Mouse (Mus musculus): ENCODE measurements at regions not wholly inside any gene's neighbourhood (a gene's known extent, or its start where the extent isn't known, plus 50 kb on each side); places are given as distances from the start of the nearest gene placed in this dataset.

DNA sequence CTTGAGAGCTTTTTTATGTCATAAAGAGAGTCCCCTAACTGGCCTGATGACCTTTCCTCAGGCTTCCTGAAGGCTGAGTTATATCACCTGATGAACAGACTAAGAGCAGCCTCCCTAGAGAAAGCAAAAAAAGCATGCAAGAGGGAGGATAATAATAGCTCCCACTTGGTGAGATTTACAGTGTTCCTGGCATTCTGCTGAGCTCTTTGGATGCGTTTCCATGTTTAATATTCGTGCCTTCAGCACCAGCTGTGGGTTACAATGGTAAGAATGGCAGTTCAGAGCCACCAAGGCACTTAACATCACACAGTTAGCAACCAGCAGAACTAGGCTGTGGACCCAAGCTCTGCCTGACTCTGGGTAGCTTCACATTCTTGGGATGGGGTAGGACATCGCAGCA, 100.4 kb upstream of the Gm4791 start:
- Histone ChIP-seq H3K27me3 (ENCODE audit: control insufficient read depth, insufficient read depth, low read length) (no peaks in the 10 kb centered on the region), H3K27ac (ENCODE audit: insufficient read depth, low read length) (no peak overlapping the region), H3K4me3 (replicated peaks; ENCODE audit: insufficient read depth, low read depth, low read length) (no peak overlapping the region), H3K4me1 (ENCODE audit: control insufficient read depth, insufficient read depth, low read length) (no peaks in the 10 kb centered on the region)
- TF ChIP-seq CTCF (IDR thresholded peaks at IDR 0.05; ENCODE audit: borderline replicate concordance, insufficient read depth, low read depth, low read length) (no peak), POLR2A (IDR thresholded peaks at IDR 0.05; ENCODE audit: borderline replicate concordance, insufficient read depth, low read length) (no peak)
- 47% methylated on average over 3 of the region's 3 CpGs for WGBS
- no peak for DNase-seq

DNA sequence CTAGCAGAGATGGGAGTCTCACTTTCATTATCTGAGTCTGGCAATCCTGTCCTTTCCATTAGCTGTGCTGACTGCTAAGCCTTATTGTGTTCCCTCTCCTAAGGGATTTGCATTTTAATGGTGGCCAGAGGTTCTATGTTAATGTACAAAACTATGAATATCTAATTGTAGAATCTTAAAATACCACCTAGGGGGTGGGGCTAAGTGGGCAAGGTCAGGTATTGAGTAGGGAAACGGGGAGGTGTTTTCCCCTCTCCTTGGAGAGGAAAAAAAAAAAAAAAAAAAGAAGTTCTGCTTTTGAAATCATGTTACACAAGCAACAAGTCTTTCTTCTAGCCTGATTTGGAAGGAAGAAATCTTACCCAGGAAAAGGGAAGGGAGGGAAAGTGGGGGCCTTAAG, 106.7 kb upstream of the Gm4791 start:
- Histone ChIP-seq H3K4me3 (replicated peaks; ENCODE audit: insufficient read depth, low read depth, low read length) (no peak overlapping the region), H3K27ac (ENCODE audit: insufficient read depth, low read length) (no peak overlapping the region), H3K27me3 (ENCODE audit: control insufficient read depth, insufficient read depth, low read length) (no peaks in the 10 kb centered on the region), H3K4me1 (ENCODE audit: control insufficient read depth, insufficient read depth, low read length) (no peaks in the 10 kb centered on the region)
- TF ChIP-seq POLR2A (IDR thresholded peaks at IDR 0.05; ENCODE audit: borderline replicate concordance, insufficient read depth, low read length) (no peak), CTCF (IDR thresholded peaks at IDR 0.05; ENCODE audit: borderline replicate concordance, insufficient read depth, low read depth, low read length) (no peak)
- 81% methylated on average over 1 of the region's 1 CpGs for WGBS
- no peak for DNase-seq

- DNase-seq, result no peak
- Histone ChIP-seq H3K4me1 (ENCODE audit: control insufficient read depth, insufficient read depth, low read length) (no peaks in the 10 kb centered on the region), H3K27ac (ENCODE audit: insufficient read depth, low read length) (no peak overlapping the region), H3K4me3 (replicated peaks; ENCODE audit: insufficient read depth, low read depth, low read length) (no peak overlapping the region), H3K27me3 (ENCODE audit: control insufficient read depth, insufficient read depth, low read length) (no peaks in the 10 kb centered on the region)
- no peak for TF ChIP-seq POLR2A (IDR thresholded peaks at IDR 0.05; ENCODE audit: borderline replicate concordance, insufficient read depth, low read length)
- no peak for TF ChIP-seq CTCF (IDR thresholded peaks at IDR 0.05; ENCODE audit: borderline replicate concordance, insufficient read depth, low read depth, low read length)
- WGBS, result 90% methylated on average over 4 of the region's 4 CpGs
These were observed 108.4 kb upstream of the Gm4791 start for GRCm38 (mm10) chr9:46889933-46890662.

- Histone ChIP-seq H3K27me3 (ENCODE audit: control insufficient read depth, insufficient read depth, low read length) (no peaks in the 10 kb centered on the region), H3K4me3 (replicated peaks; ENCODE audit: insufficient read depth, low read depth, low read length) (no peak overlapping the region), H3K4me1 (ENCODE audit: control insufficient read depth, insufficient read depth, low read length) (no peaks in the 10 kb centered on the region), H3K27ac (ENCODE audit: insufficient read depth, low read length) (no peak overlapping the region)
- 57% methylated on average over 8 of the region's 8 CpGs for WGBS
- no peak for TF ChIP-seq POLR2A (IDR thresholded peaks at IDR 0.05; ENCODE audit: borderline replicate concordance, insufficient read depth, low read length)
- no peak for TF ChIP-seq CTCF (IDR thresholded peaks at IDR 0.05; ENCODE audit: borderline replicate concordance, insufficient read depth, low read depth, low read length)
- DNase-seq, result no peak
These were observed 127.1 kb upstream of the Gm4791 start for GRCm38 (mm10) chr9:46871211-46871994.

GRCm38 (mm10) chr9:46863934-46864333, 134.6 kb upstream of the Gm4791 start:
- 31% methylated on average over 4 of the region's 4 CpGs for WGBS
- TF ChIP-seq CTCF (IDR thresholded peaks at IDR 0.05; ENCODE audit: borderline replicate concordance, insufficient read depth, low read depth, low read length) (no peak), POLR2A (IDR thresholded peaks at IDR 0.05; ENCODE audit: borderline replicate concordance, insufficient read depth, low read length) (no peak)
- Histone ChIP-seq H3K27me3 (ENCODE audit: control insufficient read depth, insufficient read depth, low read length) (no peaks in the 10 kb centered on the region), H3K4me1 (ENCODE audit: control insufficient read depth, insufficient read depth, low read length) (no peaks in the 10 kb centered on the region), H3K4me3 (replicated peaks; ENCODE audit: insufficient read depth, low read depth, low read length) (no peak overlapping the region), H3K27ac (ENCODE audit: insufficient read depth, low read length) (no peak overlapping the region)
- no peak for DNase-seq

GRCm38 (mm10) chr9:46851753-46852152, 146.8 kb upstream of the Gm4791 start:
- no peaks in the 10 kb centered on the region for H3K4me1 ChIP-seq (ENCODE audit: control insufficient read depth, insufficient read depth, low read length)
- no peak overlapping the region for H3K27ac ChIP-seq (ENCODE audit: insufficient read depth, low read length)
- 97% methylated on average over 13 of the region's 13 CpGs for WGBS
- no peaks in the 10 kb centered on the region for H3K27me3 ChIP-seq (ENCODE audit: control insufficient read depth, insufficient read depth, low read length)
- no peak overlapping the region for H3K4me3 ChIP-seq (replicated peaks; ENCODE audit: insufficient read depth, low read depth, low read length)
- DNase-seq, result no peak
- TF ChIP-seq CTCF (IDR thresholded peaks at IDR 0.05; ENCODE audit: borderline replicate concordance, insufficient read depth, low read depth, low read length), result no peak
- TF ChIP-seq POLR2A (IDR thresholded peaks at IDR 0.05; ENCODE audit: borderline replicate concordance, insufficient read depth, low read length), result no peak

- Histone ChIP-seq H3K27ac (ENCODE audit: insufficient read depth, low read length) (no peak overlapping the region), H3K4me1 (ENCODE audit: control insufficient read depth, insufficient read depth, low read length) (no peaks in the 10 kb centered on the region), H3K4me3 (replicated peaks; ENCODE audit: insufficient read depth, low read depth, low read length) (no peak overlapping the region), H3K27me3 (ENCODE audit: control insufficient read depth, insufficient read depth, low read length) (no peaks in the 10 kb centered on the region)
- WGBS, result 54% methylated on average over 10 of the region's 10 CpGs
- TF ChIP-seq CTCF (IDR thresholded peaks at IDR 0.05; ENCODE audit: borderline replicate concordance, insufficient read depth, low read depth, low read length) (no peak), POLR2A (IDR thresholded peaks at IDR 0.05; ENCODE audit: borderline replicate concordance, insufficient read depth, low read length) (no peak)
- no peak for DNase-seq
These were observed 147.2 kb upstream of the Gm4791 start for GRCm38 (mm10) chr9:46851336-46851735.

DNA sequence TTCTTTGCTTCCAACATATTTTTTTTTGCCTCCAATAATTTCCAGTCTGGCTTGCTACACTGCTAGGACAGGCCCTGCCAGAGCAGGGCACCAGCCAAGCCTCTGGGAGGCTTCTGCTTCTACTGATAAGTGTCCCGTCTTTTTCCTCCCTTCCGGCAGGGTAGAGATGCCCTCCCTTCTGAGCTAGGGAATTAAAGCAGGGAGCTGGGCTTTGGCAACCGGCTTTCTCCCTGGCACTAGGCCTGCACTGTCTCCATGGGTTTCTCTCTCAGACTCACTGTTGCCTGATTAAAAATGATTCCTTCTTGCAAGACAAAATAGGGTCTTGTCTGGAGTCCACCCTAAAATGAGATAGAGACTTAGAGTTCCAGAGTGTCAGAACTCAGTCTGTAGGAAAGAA, 153.3 kb upstream of the Gm4791 start:
- no peak overlapping the region for H3K4me3 ChIP-seq (replicated peaks; ENCODE audit: insufficient read depth, low read depth, low read length)
- H3K4me1 ChIP-seq (ENCODE audit: control insufficient read depth, insufficient read depth, low read length), result peaks cover 3% of the 10 kb centered on the region
- TF ChIP-seq CTCF (IDR thresholded peaks at IDR 0.05; ENCODE audit: borderline replicate concordance, insufficient read depth, low read depth, low read length) (no peak), POLR2A (IDR thresholded peaks at IDR 0.05; ENCODE audit: borderline replicate concordance, insufficient read depth, low read length) (no peak)
- no peaks in the 10 kb centered on the region for H3K27me3 ChIP-seq (ENCODE audit: control insufficient read depth, insufficient read depth, low read length)
- peak; percentile 14 to 15 for DNase-seq
- no peak overlapping the region for H3K27ac ChIP-seq (ENCODE audit: insufficient read depth, low read length)
- WGBS, result 10% methylated on average over 3 of the region's 3 CpGs

Data from cerebellum, adult 2 months (tissue).